Mouse (Mus musculus) midbrain, embryonic 12.5 days (tissue): ENCODE results near the gene Mast3. TPM values are rescaled to one million over a fixed set of nuclear protein-coding genes. Genes with fewer than 3 reads are reported as not detected.
"Not testable (repeated sequence)": the region's sequence is repeated elsewhere in the genome, so short reads cannot be mapped to it uniquely, and the experiment has no call there.

ENCODE experiments used
- ATAC-seq: fragments of 200-750 bp; cut with Nextera tagmentation; 2 replicates; pipeline ENCODE4 v1.8.0; 2017; ENCODE audit warnings: low read depth, moderate TSS enrichment, moderate library complexity; ENCODE audit not compliant: low FRiP score
- H3K27ac ChIP-seq: fragments of 300-500 bp; sonication (generic); replicated peaks from 2 replicates; pipeline ENCODE4 v1.5.1; 2016; ENCODE audit warnings: mild to moderate bottlenecking
- H3K27me3 ChIP-seq: fragments of 300-500 bp; sonication (generic); 2 replicates; pipeline ENCODE4 v1.6.1; 2016; ENCODE audit warnings: mild to moderate bottlenecking
- H3K36me3 ChIP-seq: fragments of 300-500 bp; sonication (generic); 2 replicates; pipeline ENCODE4 v1.6.1; 2016
- H3K4me1 ChIP-seq: fragments of 300-500 bp; sonication (generic); 2 replicates; pipeline ENCODE4 v1.6.1; 2016
- H3K4me2 ChIP-seq: fragments of 300-500 bp; sonication (generic); replicated peaks from 2 replicates; pipeline ENCODE4 v1.6.1; 2016; ENCODE audit warnings: mild to moderate bottlenecking, moderate library complexity
- H3K4me3 ChIP-seq: fragments of 300-500 bp; sonication (generic); 2 replicates; pipeline ENCODE4 v1.5.1; 2016; ENCODE audit warnings: mild to moderate bottlenecking
- H3K9ac ChIP-seq: fragments of 300-500 bp; sonication (generic); replicated peaks from 2 replicates; pipeline ENCODE4 v1.6.1; 2016; ENCODE audit warnings: mild to moderate bottlenecking, moderate library complexity
- H3K9me3 ChIP-seq: fragments of 300-500 bp; sonication (generic); 2 replicates; pipeline ENCODE4 v1.6.1; 2016; ENCODE audit warnings: mild to moderate bottlenecking
- WGBS: fragments of 180-500 bp; shearing (Covaris S2); methylation state at CpG from one replicate; pipeline ENCODE4 v1.1.7; 2016; 5-methylcytosine and 5-hydroxymethylcytosine counted together
- polyA plus RNA-seq: library from polyadenylated mRNA; unstranded; fragments of >200 nt; fragmentation: Nextera tagmentation; extraction: Ambion mirVana; gene quantifications from 2 replicates; pipeline ENCODE4 v1.2.1, GENCODE M21; 2016

Gene Mast3
- polyA plus RNA-seq, 1 experiment from 2014 or later: 18.0 TPM

GRCm38 (mm10) chr8:70832371-70832770, 27.5 kb upstream of the Mast3 start:
- ATAC-seq: no peak
- 76% methylated on average over 11 of the region's 11 CpGs for WGBS
- Histone ChIP-seq H3K9me3 (no peaks in the 10 kb centered on the region), H3K4me1 (peaks cover 6% of the 10 kb centered on the region), H3K4me3 (no peak overlapping the region), H3K4me2 (no peak overlapping the region), H3K36me3 (peaks cover 13% of the 10 kb centered on the region), H3K27me3 (no peaks in the 10 kb centered on the region), H3K9ac (no peak overlapping the region), H3K27ac (no peak overlapping the region)

GRCm38 (mm10) chr8:70831517-70831916, 26.7 kb upstream of the Mast3 start:
- peaks cover 6% of the 10 kb centered on the region for H3K4me1 ChIP-seq
- no peak overlapping the region for H3K9ac ChIP-seq
- WGBS: 90% methylated on average over 8 of the region's 8 CpGs
- no peak overlapping the region for H3K27ac ChIP-seq
- no peak overlapping the region for H3K4me3 ChIP-seq
- no peak for ATAC-seq
- no peaks in the 10 kb centered on the region for H3K27me3 ChIP-seq
- H3K4me2 ChIP-seq: no peak overlapping the region
- peaks cover 13% of the 10 kb centered on the region for H3K36me3 ChIP-seq
- no peaks in the 10 kb centered on the region for H3K9me3 ChIP-seq

DNA sequence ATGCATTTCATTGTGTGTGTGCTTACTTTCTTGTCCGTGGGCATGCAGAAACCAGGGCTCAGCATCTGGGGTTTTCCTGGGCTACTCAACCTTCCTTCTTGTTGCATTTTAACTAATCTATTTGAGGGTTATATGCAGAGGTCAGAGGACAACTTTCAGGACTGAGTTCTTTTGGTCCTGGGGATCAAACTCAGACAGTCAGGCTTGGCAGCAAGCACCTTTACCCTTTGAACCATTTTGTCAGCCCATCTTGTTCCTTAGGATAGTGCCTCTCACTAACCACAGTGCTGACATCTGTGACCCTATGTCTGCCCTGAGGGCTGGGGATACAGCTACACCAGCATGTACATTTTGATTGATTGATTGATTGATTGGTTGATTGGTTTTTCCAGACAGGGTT, 22.9 kb upstream of the Mast3 start:
- Histone ChIP-seq H3K27me3 (0 out of 2 replicates have a peak, but pooled peaks cover 3% of the 10 kb centered on the region), H3K4me1 (no peaks in the 10 kb centered on the region; the same call in 1 of the 2 replicates), H3K36me3 (no peaks in the 10 kb centered on the region), H3K27ac (no peak overlapping the region), H3K9ac (no peak overlapping the region), H3K9me3 (no peaks in the 10 kb centered on the region), H3K4me3 (no peak overlapping the region), H3K4me2 (no peak overlapping the region)
- WGBS: 93% methylated on average over 1 of the region's 1 CpGs
- no peak for ATAC-seq

DNA sequence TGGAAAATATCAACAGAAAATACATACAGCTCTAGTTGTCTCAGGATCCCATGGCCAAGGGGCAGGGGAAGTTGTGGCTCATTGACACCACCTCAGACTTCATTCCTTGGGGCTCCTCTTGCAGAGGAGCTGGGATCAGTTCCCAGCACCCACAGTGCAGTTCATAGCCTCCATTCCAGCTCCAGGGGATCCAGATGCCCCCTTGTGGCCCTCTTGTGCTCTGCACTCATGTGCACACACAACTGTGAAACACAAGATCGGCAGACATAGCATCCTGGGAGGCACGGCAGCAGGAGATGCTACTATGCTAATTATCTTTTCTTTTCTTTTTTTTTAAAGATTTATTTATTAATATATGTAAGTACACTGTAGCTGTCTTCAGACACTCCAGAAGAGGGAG, 22.2 kb upstream of the Mast3 start:
- Histone ChIP-seq H3K4me2 (no peak overlapping the region), H3K4me3 (no peak overlapping the region), H3K27me3 (peaks cover 6% of the 10 kb centered on the region; the same call in 1 of the 2 replicates), H3K36me3 (no peaks in the 10 kb centered on the region), H3K4me1 (no peaks in the 10 kb centered on the region), H3K9me3 (no peaks in the 10 kb centered on the region), H3K27ac (no peak overlapping the region), H3K9ac (no peak overlapping the region)
- ATAC-seq: no peak
- WGBS: 91% methylated on average over 2 of the region's 2 CpGs

DNA sequence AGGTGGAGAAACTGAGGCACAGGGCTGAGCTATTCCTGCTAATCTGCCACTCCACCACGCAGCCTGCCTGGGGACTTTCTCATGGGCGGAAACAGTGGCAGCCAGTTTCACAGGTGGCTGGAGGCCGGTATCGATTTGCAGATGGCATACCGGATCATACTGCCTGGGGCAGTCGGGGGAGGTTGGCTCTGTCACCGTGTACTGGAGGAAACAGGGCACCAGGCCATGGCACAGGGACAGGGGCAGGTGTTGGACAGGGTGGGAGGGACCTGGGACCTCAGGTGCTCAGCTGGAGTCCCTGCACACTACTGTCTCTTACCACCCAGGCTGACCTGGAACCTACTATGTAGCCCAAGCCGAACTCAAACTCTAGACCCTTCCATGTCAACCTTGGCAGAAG, 21.0 kb upstream of the Mast3 start:
- H3K9ac ChIP-seq: no peak overlapping the region
- ATAC-seq: no peak
- no peak overlapping the region for H3K4me3 ChIP-seq
- no peaks in the 10 kb centered on the region for H3K36me3 ChIP-seq
- no peak overlapping the region for H3K4me2 ChIP-seq
- no peak overlapping the region for H3K27ac ChIP-seq
- no peaks in the 10 kb centered on the region for H3K9me3 ChIP-seq
- H3K4me1 ChIP-seq: no peaks in the 10 kb centered on the region
- 86% methylated on average over 8 of the region's 8 CpGs for WGBS
- H3K27me3 ChIP-seq: peaks cover 17% of the 10 kb centered on the region

DNA sequence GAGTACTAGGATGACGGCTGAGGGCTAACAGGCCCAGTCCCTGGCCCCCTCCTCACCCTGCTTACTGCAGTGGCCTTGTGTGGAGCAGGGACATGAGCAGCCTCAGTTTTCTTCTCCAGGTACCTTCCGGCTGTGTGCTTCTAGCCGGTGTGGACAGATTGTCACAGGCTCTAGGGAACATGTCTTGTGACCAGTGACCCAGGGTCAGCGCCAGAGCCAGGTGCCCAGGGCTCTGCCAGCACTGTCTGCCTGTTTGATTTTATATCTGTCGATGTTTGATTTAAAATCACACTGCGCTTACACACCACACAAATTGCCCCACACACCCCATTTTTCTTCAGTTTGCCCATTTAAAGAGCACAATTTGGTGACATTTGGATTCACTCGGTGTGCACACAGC, 18.9 kb upstream of the Mast3 start:
- H3K27ac ChIP-seq: no peak overlapping the region
- H3K4me1 ChIP-seq: no peaks in the 10 kb centered on the region
- H3K9ac ChIP-seq: no peak overlapping the region
- 86% methylated on average over 7 of the region's 7 CpGs for WGBS
- no peak for ATAC-seq
- no peaks in the 10 kb centered on the region for H3K36me3 ChIP-seq
- H3K4me3 ChIP-seq: no peak overlapping the region
- peaks cover 1% of the 10 kb centered on the region; the same call in 1 of the 2 replicates for H3K9me3 ChIP-seq
- H3K27me3 ChIP-seq: peaks cover 37% of the 10 kb centered on the region
- H3K4me2 ChIP-seq: no peak overlapping the region

GRCm38 (mm10) chr8:70822594-70822993, 17.7 kb upstream of the Mast3 start:
- peaks cover 41% of the 10 kb centered on the region for H3K27me3 ChIP-seq
- not testable (repeated sequence) for H3K4me3 ChIP-seq, H3K9me3 ChIP-seq, H3K36me3 ChIP-seq, ATAC-seq, H3K4me1 ChIP-seq, H3K4me2 ChIP-seq, H3K9ac ChIP-seq, H3K27ac ChIP-seq
- 79% methylated on average over 3 of the region's 3 CpGs for WGBS

GRCm38 (mm10) chr8:70821992-70822391, 17.1 kb upstream of the Mast3 start:
- Histone ChIP-seq H3K27ac (no peak overlapping the region), H3K4me3 (no peak overlapping the region), H3K4me1 (peaks cover 2% of the 10 kb centered on the region; the same call in 1 of the 2 replicates), H3K27me3 (peaks cover 46% of the 10 kb centered on the region), H3K4me2 (no peak overlapping the region), H3K9me3 (peaks cover 6% of the 10 kb centered on the region; the same call in 1 of the 2 replicates), H3K36me3 (no peaks in the 10 kb centered on the region), H3K9ac (no peak overlapping the region)
- no peak for ATAC-seq
- WGBS: 56% methylated on average over 11 of the region's 11 CpGs

- peak; percentile 39 for ATAC-seq
- H3K9ac ChIP-seq: no peak overlapping the region
- H3K4me2 ChIP-seq: no peak overlapping the region
- H3K4me3 ChIP-seq: no peak overlapping the region
- WGBS: 15% methylated on average over 30 of the region's 30 CpGs
- no peak overlapping the region for H3K27ac ChIP-seq
- no peaks in the 10 kb centered on the region for H3K36me3 ChIP-seq
- H3K4me1 ChIP-seq: peaks cover 7% of the 10 kb centered on the region
- H3K27me3 ChIP-seq: peaks cover 51% of the 10 kb centered on the region
- peaks cover 6% of the 10 kb centered on the region; the same call in 1 of the 2 replicates for H3K9me3 ChIP-seq
Measured at GRCm38 (mm10) chr8:70821399-70821962, 16.6 kb upstream of the Mast3 start.

DNA sequence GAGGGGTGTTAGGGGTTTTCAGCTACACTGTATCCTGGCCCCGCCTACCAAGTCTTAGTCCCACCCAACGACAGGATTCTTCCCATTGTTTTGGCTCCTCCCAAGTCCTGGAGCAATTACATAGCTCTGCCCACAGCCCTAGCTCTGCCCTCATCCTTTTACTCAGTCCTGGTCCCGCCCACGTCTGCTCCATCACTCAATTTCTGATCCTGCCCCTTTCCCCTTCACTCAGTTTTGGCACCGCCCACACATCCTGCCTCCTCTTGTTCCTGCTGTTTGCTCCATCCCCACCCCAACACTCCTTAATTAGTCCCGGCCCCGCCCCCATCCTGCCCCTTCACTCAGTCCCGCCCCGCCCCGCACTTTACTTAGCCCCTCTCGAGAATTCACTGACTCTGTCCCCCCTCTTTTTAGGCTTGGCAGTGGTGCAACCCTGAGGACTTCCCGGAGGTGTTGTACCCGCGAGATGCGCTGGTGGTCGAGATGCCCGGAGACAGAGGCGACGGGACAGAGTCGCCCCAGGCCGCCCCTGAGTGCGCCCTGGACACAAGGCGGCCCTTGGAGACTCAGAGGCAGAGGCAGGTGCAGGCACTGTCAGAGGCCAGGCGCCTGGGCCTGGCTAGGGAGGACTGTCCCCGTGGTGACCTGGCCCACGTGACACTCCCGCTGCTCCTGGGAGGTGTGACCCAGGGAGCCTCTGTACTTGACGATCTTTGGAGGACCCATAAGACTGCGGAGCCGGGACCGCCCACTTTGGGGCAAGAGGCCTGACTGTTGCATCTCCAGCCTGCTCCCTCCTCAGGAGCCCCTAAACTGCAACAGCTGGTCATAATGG, 15.5 kb upstream of the Mast3 start:
- H3K27me3 ChIP-seq: peaks cover 62% of the 10 kb centered on the region
- no peak overlapping the region for H3K4me3 ChIP-seq
- no peak overlapping the region; the same call in 1 of the 2 replicates for H3K4me2 ChIP-seq
- 2% methylated on average over 31 of the region's 31 CpGs for WGBS
- ATAC-seq: peak; percentile 70
- H3K9me3 ChIP-seq: peaks cover 6% of the 10 kb centered on the region; the same call in 1 of the 2 replicates
- H3K9ac ChIP-seq: no peak overlapping the region
- H3K27ac ChIP-seq: no peak overlapping the region
- peaks cover 7% of the 10 kb centered on the region for H3K4me1 ChIP-seq
- H3K36me3 ChIP-seq: no peaks in the 10 kb centered on the region

DNA sequence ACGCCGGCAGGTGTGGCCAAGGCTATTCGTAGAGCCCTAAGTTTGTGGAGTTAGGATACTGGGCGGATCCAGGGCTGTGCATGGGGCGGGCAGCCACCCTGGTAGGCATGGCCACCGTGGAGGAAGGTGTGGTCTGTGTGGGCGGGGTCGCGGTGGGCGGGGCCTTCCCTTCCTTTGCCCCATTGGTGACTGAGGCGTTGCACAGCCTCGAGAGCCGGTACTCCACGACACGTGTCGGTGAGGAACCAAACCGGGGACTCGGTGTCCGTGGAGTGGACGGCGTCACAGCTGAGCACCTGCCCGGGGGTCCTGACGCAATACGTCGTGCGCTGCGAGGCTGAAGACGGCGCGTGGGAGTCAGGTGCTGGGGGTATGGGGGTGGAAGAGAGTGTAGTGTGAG, 11.8 kb upstream of the Mast3 start:
- Histone ChIP-seq H3K36me3 (no peaks in the 10 kb centered on the region), H3K4me1 (peaks cover 7% of the 10 kb centered on the region), H3K4me2 (peak overlapping the region; percentile 28), H3K9me3 (peaks cover 6% of the 10 kb centered on the region; the same call in 1 of the 2 replicates), H3K9ac (0 out of 2 replicates have a peak overlapping the region, but pooled peaks have one; percentile 15), H3K27ac (no peak overlapping the region), H3K4me3 (peak overlapping the region; percentile 15), H3K27me3 (peaks cover 81% of the 10 kb centered on the region)
- ATAC-seq: no peak
- 10% methylated on average over 30 of the region's 30 CpGs for WGBS

DNA sequence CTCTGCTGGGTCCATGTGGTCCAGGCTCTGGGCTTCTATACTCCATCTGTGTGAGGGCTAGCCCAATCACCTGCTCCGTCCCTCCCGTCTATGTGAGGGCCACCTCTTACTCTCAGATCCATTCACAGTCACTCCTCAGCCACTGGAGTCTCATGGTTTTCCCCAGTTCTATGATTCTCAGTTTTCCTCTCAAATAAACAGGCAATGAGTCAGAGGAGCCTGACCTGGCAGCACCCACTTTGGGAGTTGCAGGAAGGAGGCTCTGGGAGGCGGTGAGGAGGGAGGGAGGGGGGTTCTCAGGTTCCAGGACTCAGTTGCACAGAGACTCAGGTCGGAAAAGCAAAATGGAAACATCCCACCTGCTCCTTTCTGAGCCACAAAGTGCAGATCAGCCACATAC, 8.0 kb upstream of the Mast3 start:
- Histone ChIP-seq H3K4me2 (no peak overlapping the region), H3K9me3 (no peaks in the 10 kb centered on the region), H3K4me1 (peaks cover 7% of the 10 kb centered on the region), H3K27ac (no peak overlapping the region), H3K27me3 (peaks cover 70% of the 10 kb centered on the region), H3K9ac (no peak overlapping the region), H3K4me3 (no peak overlapping the region), H3K36me3 (no peaks in the 10 kb centered on the region)
- 75% methylated on average over 4 of the region's 4 CpGs for WGBS
- no peak for ATAC-seq
